Mouse (Mus musculus): ENCODE measurements around the gene Mxi1.

Mxi1 gene

GRCm38 (mm10) chr19:53324866-53325265, 14.5 kb downstream of the Mxi1 start:
- Histone ChIP-seq H3K9me3 (ENCODE audit: low read length) (no peaks in the 10 kb centered on the region), H3K36me3 (ENCODE audit: insufficient read depth, low read length) (no peaks in the 10 kb centered on the region), H3K27me3 (ENCODE audit: insufficient read depth, low read length) (no peaks in the 10 kb centered on the region), H3K4me1 (replicated peaks; ENCODE audit: low read depth, low read length) (peaks cover 69% of the 10 kb centered on the region), H3K4me3 (replicated peaks; ENCODE audit: low read length) (no peak overlapping the region)
- TF ChIP-seq POU5F1 (IDR thresholded peaks at IDR 0.05; ENCODE audit: borderline replicate concordance, low read length), result no peak

GRCm38 (mm10) chr19:53325578-53326295, 15.4 kb downstream of the Mxi1 start:
- TF ChIP-seq POU5F1 (IDR thresholded peaks at IDR 0.05; ENCODE audit: borderline replicate concordance, low read length) (no peak), NANOG (IDR thresholded peaks at IDR 0.05; ENCODE audit: borderline replicate concordance, low read length) (no peak), CTCF (conservative IDR thresholded peaks at IDR 0.05; ENCODE audit: low read length) (no peak)
- Histone ChIP-seq H3K27me3 (ENCODE audit: insufficient read depth, low read length) (no peaks in the 10 kb centered on the region), H3K4me1 (replicated peaks; ENCODE audit: low read depth, low read length) (peaks cover 64% of the 10 kb centered on the region), H3K9me3 (ENCODE audit: low read length) (no peaks in the 10 kb centered on the region), H3K4me3 (replicated peaks; ENCODE audit: low read length) (peak overlapping the region; percentile 70), H3K36me3 (ENCODE audit: insufficient read depth, low read length) (no peaks in the 10 kb centered on the region)

GRCm38 (mm10) chr19:53328116-53328515, 17.8 kb downstream of the Mxi1 start:
- Histone ChIP-seq H3K36me3 (ENCODE audit: insufficient read depth, low read length) (peaks cover 17% of the 10 kb centered on the region), H3K4me3 (replicated peaks; ENCODE audit: low read length) (no peak overlapping the region), H3K4me1 (replicated peaks; ENCODE audit: low read depth, low read length) (peaks cover 64% of the 10 kb centered on the region), H3K27me3 (ENCODE audit: insufficient read depth, low read length) (no peaks in the 10 kb centered on the region), H3K9me3 (ENCODE audit: low read length) (no peaks in the 10 kb centered on the region)
- TF ChIP-seq CTCF (conservative IDR thresholded peaks at IDR 0.05; ENCODE audit: low read length) (no peak), POU5F1 (IDR thresholded peaks at IDR 0.05; ENCODE audit: borderline replicate concordance, low read length) (no peak), NANOG (IDR thresholded peaks at IDR 0.05; ENCODE audit: borderline replicate concordance, low read length) (no peak)

GRCm38 (mm10) chr19:53329221-53329991, 19.1 kb downstream of the Mxi1 start:
- no peaks in the 10 kb centered on the region for H3K9me3 ChIP-seq (ENCODE audit: low read length)
- TF ChIP-seq NANOG (IDR thresholded peaks at IDR 0.05; ENCODE audit: borderline replicate concordance, low read length) (no peak), POU5F1 (IDR thresholded peaks at IDR 0.05; ENCODE audit: borderline replicate concordance, low read length) (no peak), CTCF (conservative IDR thresholded peaks at IDR 0.05; ENCODE audit: low read length) (no peak)

GRCm38 (mm10) chr19:53329992-53330381, 19.7 kb downstream of the Mxi1 start:
- Histone ChIP-seq H3K36me3 (ENCODE audit: insufficient read depth, low read length) (peaks cover 36% of the 10 kb centered on the region), H3K27me3 (ENCODE audit: insufficient read depth, low read length) (no peaks in the 10 kb centered on the region), H3K4me3 (replicated peaks; ENCODE audit: low read length) (peak overlapping the region; percentile 99), H3K4me1 (replicated peaks; ENCODE audit: low read depth, low read length) (peaks cover 46% of the 10 kb centered on the region), H3K9me3 (ENCODE audit: low read length) (no peaks in the 10 kb centered on the region)
- TF ChIP-seq NANOG (IDR thresholded peaks at IDR 0.05; ENCODE audit: borderline replicate concordance, low read length) (no peak), CTCF (conservative IDR thresholded peaks at IDR 0.05; ENCODE audit: low read length) (no peak), POU5F1 (IDR thresholded peaks at IDR 0.05; ENCODE audit: borderline replicate concordance, low read length) (no peak)

More at GRCm38 (mm10) chr19:53329221-53329991, 19.1 kb downstream of the Mxi1 start:
- Histone ChIP-seq H3K36me3 (ENCODE audit: insufficient read depth, low read length) (peaks cover 30% of the 10 kb centered on the region), H3K27me3 (ENCODE audit: insufficient read depth, low read length) (no peaks in the 10 kb centered on the region), H3K4me3 (replicated peaks; ENCODE audit: low read length) (peak overlapping the region; percentile 99), H3K4me1 (replicated peaks; ENCODE audit: low read depth, low read length) (peaks cover 51% of the 10 kb centered on the region)

GRCm38 (mm10) chr19:53331882-53332500, 21.7 kb downstream of the Mxi1 start:
- H3K27me3 ChIP-seq (ENCODE audit: insufficient read depth, low read length), result no peaks in the 10 kb centered on the region
- peaks cover 56% of the 10 kb centered on the region for H3K36me3 ChIP-seq (ENCODE audit: insufficient read depth, low read length)
- H3K9me3 ChIP-seq (ENCODE audit: low read length), result no peaks in the 10 kb centered on the region
- TF ChIP-seq NANOG (IDR thresholded peaks at IDR 0.05; ENCODE audit: borderline replicate concordance, low read length), result no peak
- TF ChIP-seq POU5F1 (IDR thresholded peaks at IDR 0.05; ENCODE audit: borderline replicate concordance, low read length), result no peak
- no peak for TF ChIP-seq CTCF (conservative IDR thresholded peaks at IDR 0.05; ENCODE audit: low read length)
- peaks cover 28% of the 10 kb centered on the region for H3K4me1 ChIP-seq (replicated peaks; ENCODE audit: low read depth, low read length)
- no peak overlapping the region for H3K4me3 ChIP-seq (replicated peaks; ENCODE audit: low read length)

- no peaks in the 10 kb centered on the region for H3K27me3 ChIP-seq (ENCODE audit: insufficient read depth, low read length)
- no peak overlapping the region for H3K4me3 ChIP-seq (replicated peaks; ENCODE audit: low read length)
- peaks cover 73% of the 10 kb centered on the region for H3K36me3 ChIP-seq (ENCODE audit: insufficient read depth, low read length)
- H3K4me1 ChIP-seq (replicated peaks; ENCODE audit: low read depth, low read length), result peaks cover 21% of the 10 kb centered on the region
- H3K9me3 ChIP-seq (ENCODE audit: low read length), result no peaks in the 10 kb centered on the region
- TF ChIP-seq POU5F1 (IDR thresholded peaks at IDR 0.05; ENCODE audit: borderline replicate concordance, low read length), result no peak
Observed at GRCm38 (mm10) chr19:53333730-53334129, 23.4 kb downstream of the Mxi1 start.

- Histone ChIP-seq H3K4me3 (replicated peaks; ENCODE audit: low read length) (no peak overlapping the region), H3K27me3 (ENCODE audit: insufficient read depth, low read length) (no peaks in the 10 kb centered on the region), H3K4me1 (replicated peaks; ENCODE audit: low read depth, low read length) (peaks cover 27% of the 10 kb centered on the region), H3K36me3 (ENCODE audit: insufficient read depth, low read length) (peaks cover 75% of the 10 kb centered on the region), H3K9me3 (ENCODE audit: low read length) (no peaks in the 10 kb centered on the region)
- TF ChIP-seq NANOG (IDR thresholded peaks at IDR 0.05; ENCODE audit: borderline replicate concordance, low read length), result no peak
- TF ChIP-seq CTCF (conservative IDR thresholded peaks at IDR 0.05; ENCODE audit: low read length), result no peak
- TF ChIP-seq POU5F1 (IDR thresholded peaks at IDR 0.05; ENCODE audit: borderline replicate concordance, low read length), result no peak
Observed at GRCm38 (mm10) chr19:53335241-53335640, 24.9 kb downstream of the Mxi1 start.
